Mouse (Mus musculus) heart, embryonic 11.5 days (tissue): ENCODE measurements around the gene Noxo1. TPM values are rescaled to one million over a fixed set of nuclear protein-coding genes. Genes with fewer than 3 reads are reported as not detected.

ENCODE experiments used
- ATAC-seq: fragments of 200-750 bp; cut with Nextera tagmentation; replicated peaks from 2 replicates; pipeline ENCODE4 v1.8.0; 2017; ENCODE audit warnings: moderate library complexity; ENCODE audit not compliant: insufficient number of reproducible peaks, low FRiP score, low TSS enrichment
- H3K27ac ChIP-seq: fragments of 300-500 bp; sonication (generic); 2 replicates; pipeline ENCODE4 v1.5.1; 2014; ENCODE audit warnings: mild to moderate bottlenecking, low read depth, low read length
- H3K27me3 ChIP-seq: fragments of 300-500 bp; sonication (generic); 2 replicates; pipeline ENCODE4 v1.6.1; 2014; ENCODE audit warnings: mild to moderate bottlenecking, low read length, mixed read lengths; ENCODE audit not compliant: control insufficient read depth, insufficient read depth
- H3K36me3 ChIP-seq: fragments of 300-500 bp; sonication (generic); 2 replicates; pipeline ENCODE4 v1.6.1; 2014; ENCODE audit warnings: mild to moderate bottlenecking, low read length, moderate library complexity, mixed read lengths; ENCODE audit not compliant: control insufficient read depth, insufficient read depth
- H3K4me1 ChIP-seq: fragments of 300-500 bp; sonication (generic); 2 replicates; pipeline ENCODE4 v1.6.1; 2014; ENCODE audit warnings: low read length; ENCODE audit not compliant: control insufficient read depth, insufficient read depth
- H3K4me2 ChIP-seq: fragments of 300-500 bp; sonication (generic); 2 replicates; pipeline ENCODE4 v1.6.1; 2014; ENCODE audit warnings: mild to moderate bottlenecking, moderate library complexity
- H3K4me3 ChIP-seq: fragments of 300-500 bp; sonication (generic); 2 replicates; pipeline ENCODE4 v1.5.1; 2014; ENCODE audit warnings: low read depth, low read length
- H3K9ac ChIP-seq: fragments of 300-500 bp; sonication (generic); 2 replicates; pipeline ENCODE4 v1.6.1; 2014; ENCODE audit warnings: mild to moderate bottlenecking, low read depth, low read length, moderate library complexity
- H3K9me3 ChIP-seq: fragments of 300-500 bp; sonication (generic); replicated peaks from 2 replicates; pipeline ENCODE4 v1.6.1; 2016; ENCODE audit warnings: low read length; ENCODE audit not compliant: control insufficient read depth
- WGBS: fragments of 180-500 bp; shearing (Covaris S2); extraction: QIAGEN DNeasy Blood & Tissue Kit; methylation state at CpG from one replicate; pipeline ENCODE4 v1.1.7; 2014; ENCODE audit not compliant: insufficient replicate concordance; 5-methylcytosine and 5-hydroxymethylcytosine counted together
- polyA plus RNA-seq: library from polyadenylated mRNA; unstranded; fragments of >200 nt; fragmentation: Nextera tagmentation; extraction: Ambion mirVana; gene quantifications from 2 replicates; pipeline ENCODE4 v1.2.1, GENCODE M21; 2014

Gene Noxo1
- polyA plus RNA-seq, 1 experiment from 2014 or later, result 0.49 TPM

DNA sequence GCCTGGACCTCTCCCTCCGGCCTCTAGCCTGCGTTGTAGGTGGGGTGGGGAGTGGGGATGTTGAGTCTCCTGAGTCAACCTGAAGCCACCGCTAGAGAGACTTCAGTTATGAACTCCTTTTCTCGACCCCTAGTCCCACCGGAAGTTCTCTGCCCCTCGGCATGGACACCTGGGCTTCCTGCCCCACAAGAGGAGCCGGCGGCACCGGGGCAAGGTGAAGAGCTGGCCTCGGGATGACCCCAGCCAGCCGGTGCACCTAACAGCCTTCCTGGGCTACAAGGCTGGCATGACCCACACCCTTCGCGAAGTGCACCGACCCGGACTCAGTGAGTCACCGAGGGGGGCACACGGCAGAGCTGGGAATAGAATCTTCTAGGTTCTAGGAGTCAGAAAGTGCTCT lies 32.1 kb downstream of the Noxo1 start:
- Histone ChIP-seq H3K27me3 (peaks cover 3% of the 10 kb centered on the region; the same call in 1 of the 2 replicates), H3K36me3 (no peaks in the 10 kb centered on the region), H3K4me1 (peaks cover 9% of the 10 kb centered on the region), H3K9me3 (no peaks in the 10 kb centered on the region), H3K4me3 (no peak overlapping the region), H3K27ac (no peak overlapping the region), H3K4me2 (no peak overlapping the region), H3K9ac (no peak overlapping the region)
- WGBS, result 67% methylated on average over 17 of the region's 17 CpGs
- ATAC-seq, result no peak

- Histone ChIP-seq H3K36me3 (no peaks in the 10 kb centered on the region), H3K9me3 (no peaks in the 10 kb centered on the region), H3K4me3 (no peak overlapping the region), H3K4me1 (peaks cover 6% of the 10 kb centered on the region; the same call in 1 of the 2 replicates), H3K27me3 (peaks cover 3% of the 10 kb centered on the region; the same call in 1 of the 2 replicates), H3K27ac (no peak overlapping the region), H3K4me2 (no peak overlapping the region), H3K9ac (no peak overlapping the region)
- ATAC-seq, result no peak
- 81% methylated on average over 6 of the region's 6 CpGs for WGBS
Observed at GRCm38 (mm10) chr17:24729067-24729466, 33.0 kb downstream of the Noxo1 start.

DNA sequence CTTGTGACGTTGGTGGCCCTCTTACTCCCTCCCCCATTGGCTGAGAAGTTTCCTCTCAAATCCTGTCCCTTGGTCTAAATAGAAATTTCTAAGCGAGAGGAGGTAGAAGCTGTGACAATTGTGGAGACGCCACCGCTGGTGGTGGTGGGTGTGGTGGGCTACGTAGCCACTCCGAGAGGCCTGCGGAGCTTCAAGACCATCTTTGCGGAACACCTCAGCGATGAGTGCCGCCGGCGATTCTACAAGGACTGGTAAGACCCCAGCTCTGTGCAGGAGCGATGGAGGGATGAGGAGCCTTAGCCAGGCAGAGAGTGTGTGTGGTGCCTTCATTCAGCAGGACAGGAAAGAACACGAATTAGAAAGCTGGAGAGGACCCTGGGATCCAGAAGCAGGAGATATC lies 34.8 kb downstream of the Noxo1 start:
- WGBS, result 79% methylated on average over 14 of the region's 14 CpGs
- Histone ChIP-seq H3K27me3 (peaks cover 3% of the 10 kb centered on the region; the same call in 1 of the 2 replicates), H3K4me2 (no peak overlapping the region), H3K36me3 (no peaks in the 10 kb centered on the region), H3K9ac (no peak overlapping the region), H3K9me3 (no peaks in the 10 kb centered on the region), H3K27ac (no peak overlapping the region), H3K4me3 (no peak overlapping the region), H3K4me1 (peaks cover 6% of the 10 kb centered on the region; the same call in 1 of the 2 replicates)
- ATAC-seq, result no peak

DNA sequence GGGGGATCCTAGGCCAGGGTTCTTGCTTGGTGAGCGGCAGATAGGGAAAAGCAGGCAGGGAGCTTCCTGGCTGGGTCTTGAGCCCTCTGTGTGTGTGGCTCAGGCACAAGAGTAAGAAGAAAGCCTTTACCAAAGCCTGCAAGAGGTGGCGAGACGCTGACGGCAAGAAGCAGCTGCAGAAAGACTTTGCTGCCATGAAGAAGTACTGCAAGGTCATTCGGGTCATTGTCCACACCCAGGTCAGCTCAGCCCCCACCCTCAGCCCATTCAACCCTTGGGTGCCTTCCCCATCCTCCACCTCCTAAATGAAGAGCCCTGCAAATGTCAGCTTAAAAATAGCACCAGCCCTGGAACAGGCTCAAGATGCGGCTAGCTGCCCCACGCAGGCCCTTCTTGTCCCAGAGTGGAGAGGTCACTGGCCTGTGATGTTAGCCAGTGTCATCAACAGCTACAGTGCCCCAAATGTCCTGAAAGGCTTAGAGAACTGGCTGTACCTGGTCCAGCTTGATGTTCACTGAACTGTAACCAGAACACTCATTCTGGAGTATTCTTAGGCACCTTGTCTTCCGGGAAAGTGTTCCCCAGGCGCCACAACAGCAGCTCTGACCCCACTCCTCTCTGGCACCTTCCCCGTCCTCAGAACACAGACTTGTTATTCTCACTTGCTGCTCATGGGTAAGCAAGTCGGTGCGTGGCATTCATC lies 36.4 kb downstream of the Noxo1 start:
- WGBS, result 65% methylated on average over 12 of the region's 12 CpGs
- no peak for ATAC-seq
- Histone ChIP-seq H3K4me1 (peaks cover 14% of the 10 kb centered on the region), H3K9ac (no peak overlapping the region), H3K4me2 (no peak overlapping the region), H3K27me3 (peaks cover 2% of the 10 kb centered on the region; the same call in 1 of the 2 replicates), H3K9me3 (no peaks in the 10 kb centered on the region), H3K36me3 (no peaks in the 10 kb centered on the region), H3K4me3 (no peak overlapping the region), H3K27ac (peak overlapping the region; percentile 47; the same call in 1 of the 2 replicates)

DNA sequence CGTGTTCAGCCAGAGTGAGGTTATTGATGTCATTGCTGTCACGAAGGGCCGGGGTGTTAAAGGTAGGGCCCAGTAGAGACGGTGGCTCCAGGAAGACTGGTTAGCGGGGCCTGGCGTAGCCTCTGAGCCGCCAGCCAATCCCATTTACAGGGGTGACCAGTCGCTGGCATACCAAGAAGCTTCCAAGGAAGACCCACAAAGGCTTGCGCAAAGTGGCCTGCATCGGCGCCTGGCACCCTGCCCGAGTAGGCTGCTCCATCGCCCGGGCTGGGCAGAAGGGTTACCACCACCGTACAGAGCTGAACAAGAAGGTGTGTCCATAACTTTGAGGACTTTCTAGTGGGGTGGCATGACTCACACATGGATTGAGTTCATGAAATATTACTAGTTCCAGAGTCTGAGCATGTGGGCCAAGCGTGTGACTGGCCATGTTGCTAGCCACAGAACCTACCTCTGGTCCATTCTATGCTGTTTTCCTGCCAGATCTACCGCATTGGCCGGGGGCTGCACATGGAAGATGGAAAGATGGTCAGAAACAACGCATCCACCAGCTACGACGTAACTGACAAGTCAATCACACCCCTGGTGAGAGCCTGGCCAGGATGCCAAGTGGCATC lies 37.5 kb downstream of the Noxo1 start:
- Histone ChIP-seq H3K36me3 (no peaks in the 10 kb centered on the region), H3K9me3 (no peaks in the 10 kb centered on the region), H3K4me3 (no peak overlapping the region), H3K27ac (no peak overlapping the region), H3K4me2 (no peak overlapping the region), H3K27me3 (no peaks in the 10 kb centered on the region), H3K9ac (no peak overlapping the region), H3K4me1 (peaks cover 14% of the 10 kb centered on the region)
- 88% methylated on average over 21 of the region's 21 CpGs for WGBS
- no peak for ATAC-seq

GRCm38 (mm10) chr17:24734513-24734912 lies 38.5 kb downstream of the Noxo1 start:
- Histone ChIP-seq H3K36me3 (no peaks in the 10 kb centered on the region), H3K9me3 (no peaks in the 10 kb centered on the region), H3K9ac (no peak overlapping the region), H3K4me2 (no peak overlapping the region), H3K27me3 (no peaks in the 10 kb centered on the region), H3K27ac (no peak overlapping the region), H3K4me3 (no peak overlapping the region), H3K4me1 (peaks cover 14% of the 10 kb centered on the region)
- ATAC-seq, result no peak
- 68% methylated on average over 1 of the region's 1 CpGs for WGBS

- no peak for ATAC-seq
- WGBS, result 86% methylated on average over 7 of the region's 7 CpGs
- no peak overlapping the region for H3K9ac ChIP-seq
- peak overlapping the region; percentile 94 for H3K4me2 ChIP-seq
- no peaks in the 10 kb centered on the region for H3K36me3 ChIP-seq
- no peak overlapping the region for H3K4me3 ChIP-seq
- H3K27me3 ChIP-seq, result no peaks in the 10 kb centered on the region
- H3K27ac ChIP-seq, result no peak overlapping the region
- H3K4me1 ChIP-seq, result peaks cover 14% of the 10 kb centered on the region
- H3K9me3 ChIP-seq, result no peaks in the 10 kb centered on the region
Observed at GRCm38 (mm10) chr17:24735446-24735845, 39.4 kb downstream of the Noxo1 start.

- H3K27ac ChIP-seq, result peak within 1 kb of the TSS; percentile 57
- WGBS, result under 1% methylated on average over 29 of the region's 29 CpGs
Observed at GRCm38 (mm10) chr17:24736330-24737051, 40.5 kb downstream of the Noxo1 start, which contains the start of gene Msrb1. Gene Msrb1, plus strand, starts transcription at chr17:24736642.

More at GRCm38 (mm10) chr17:24736330-24737051, 40.5 kb downstream of the Noxo1 start, which contains the start of gene Msrb1:
- Histone ChIP-seq H3K4me1 (peaks cover 14% of the 10 kb centered on the region), H3K27me3 (no peaks in the 10 kb centered on the region), H3K36me3 (no peaks in the 10 kb centered on the region), H3K9ac (peak within 1 kb of the TSS; percentile 78), H3K4me2 (peak within 1 kb of the TSS; percentile 94), H3K9me3 (no peaks in the 10 kb centered on the region), H3K4me3 (peak within 1 kb of the TSS; percentile 73)
- peak; percentile 93 for ATAC-seq
